Mouse (Mus musculus): ENCODE measurements at regions not wholly inside any gene's neighbourhood (a gene's known extent, or its start where the extent isn't known, plus 50 kb on each side); places are given as distances from the start of the nearest gene placed in this dataset.

- TF ChIP-seq EP300 (IDR thresholded peaks at IDR 0.05; ENCODE audit: insufficient read depth, low read depth, low read length), result no peak
- Histone ChIP-seq H3K9ac (ENCODE audit: low read depth, poor library complexity, severe bottlenecking) (no peak overlapping the region), H3K4me1 (ENCODE audit: control insufficient read depth, insufficient read depth, low read length) (no peaks in the 10 kb centered on the region), H3K9me3 (replicated peaks; ENCODE audit: control insufficient read depth, insufficient read depth, low read length, poor library complexity, severe bottlenecking) (no peaks in the 10 kb centered on the region), H3K36me3 (ENCODE audit: control insufficient read depth, insufficient read depth, low read length, poor library complexity, severe bottlenecking) (no peaks in the 10 kb centered on the region), H3K4me3 (ENCODE audit: low read depth, low read length) (no peak overlapping the region), H3K27ac (ENCODE audit: insufficient read depth, low read length) (no peak overlapping the region), H3K27me3 (ENCODE audit: control insufficient read depth, insufficient read depth, low read length, poor library complexity, severe bottlenecking) (no peaks in the 10 kb centered on the region)
Observed at GRCm38 (mm10) chr6:50037614-50038013, 72.4 kb upstream of the Mpp6 start.

GRCm38 (mm10) chr6:50038369-50038768, 71.7 kb upstream of the Mpp6 start:
- Histone ChIP-seq H3K36me3 (ENCODE audit: control insufficient read depth, insufficient read depth, low read length, poor library complexity, severe bottlenecking) (no peaks in the 10 kb centered on the region), H3K9me3 (replicated peaks; ENCODE audit: control insufficient read depth, insufficient read depth, low read length, poor library complexity, severe bottlenecking) (no peaks in the 10 kb centered on the region), H3K4me3 (ENCODE audit: low read depth, low read length) (no peak overlapping the region), H3K27ac (ENCODE audit: insufficient read depth, low read length) (no peak overlapping the region), H3K9ac (ENCODE audit: low read depth, poor library complexity, severe bottlenecking) (no peak overlapping the region), H3K27me3 (ENCODE audit: control insufficient read depth, insufficient read depth, low read length, poor library complexity, severe bottlenecking) (no peaks in the 10 kb centered on the region), H3K4me1 (ENCODE audit: control insufficient read depth, insufficient read depth, low read length) (no peaks in the 10 kb centered on the region)
- TF ChIP-seq POLR2A (IDR thresholded peaks at IDR 0.05; ENCODE audit: insufficient read depth, low read length), result no peak
- no peak for TF ChIP-seq EP300 (IDR thresholded peaks at IDR 0.05; ENCODE audit: insufficient read depth, low read depth, low read length)
- TF ChIP-seq CTCF (IDR thresholded peaks at IDR 0.05; ENCODE audit: low read depth, low read length), result no peak

GRCm38 (mm10) chr6:50041044-50041443, 69.0 kb upstream of the Mpp6 start:
- no peak overlapping the region for H3K9ac ChIP-seq (ENCODE audit: low read depth, poor library complexity, severe bottlenecking)
- no peaks in the 10 kb centered on the region for H3K4me1 ChIP-seq (ENCODE audit: control insufficient read depth, insufficient read depth, low read length)
- no peaks in the 10 kb centered on the region for H3K36me3 ChIP-seq (ENCODE audit: control insufficient read depth, insufficient read depth, low read length, poor library complexity, severe bottlenecking)
- no peaks in the 10 kb centered on the region for H3K9me3 ChIP-seq (replicated peaks; ENCODE audit: control insufficient read depth, insufficient read depth, low read length, poor library complexity, severe bottlenecking)
- H3K27me3 ChIP-seq (ENCODE audit: control insufficient read depth, insufficient read depth, low read length, poor library complexity, severe bottlenecking), result no peaks in the 10 kb centered on the region; the same call in 1 of the 2 replicates
- TF ChIP-seq EP300 (IDR thresholded peaks at IDR 0.05; ENCODE audit: insufficient read depth, low read depth, low read length), result no peak
- TF ChIP-seq POLR2A (IDR thresholded peaks at IDR 0.05; ENCODE audit: insufficient read depth, low read length), result no peak
- TF ChIP-seq CTCF (IDR thresholded peaks at IDR 0.05; ENCODE audit: low read depth, low read length), result no peak
- no peak overlapping the region for H3K27ac ChIP-seq (ENCODE audit: insufficient read depth, low read length)
- H3K4me3 ChIP-seq (ENCODE audit: low read depth, low read length), result no peak overlapping the region

- no peak overlapping the region for H3K9ac ChIP-seq (ENCODE audit: low read depth, poor library complexity, severe bottlenecking)
- no peak for TF ChIP-seq EP300 (IDR thresholded peaks at IDR 0.05; ENCODE audit: insufficient read depth, low read depth, low read length)
- TF ChIP-seq POLR2A (IDR thresholded peaks at IDR 0.05; ENCODE audit: insufficient read depth, low read length), result no peak
- TF ChIP-seq CTCF (IDR thresholded peaks at IDR 0.05; ENCODE audit: low read depth, low read length), result no peak
- H3K27ac ChIP-seq (ENCODE audit: insufficient read depth, low read length), result no peak overlapping the region
- no peaks in the 10 kb centered on the region for H3K9me3 ChIP-seq (replicated peaks; ENCODE audit: control insufficient read depth, insufficient read depth, low read length, poor library complexity, severe bottlenecking)
- H3K4me1 ChIP-seq (ENCODE audit: control insufficient read depth, insufficient read depth, low read length), result no peaks in the 10 kb centered on the region
- no peaks in the 10 kb centered on the region for H3K36me3 ChIP-seq (ENCODE audit: control insufficient read depth, insufficient read depth, low read length, poor library complexity, severe bottlenecking)
- no peak overlapping the region for H3K4me3 ChIP-seq (ENCODE audit: low read depth, low read length)
- no peaks in the 10 kb centered on the region; the same call in 1 of the 2 replicates for H3K27me3 ChIP-seq (ENCODE audit: control insufficient read depth, insufficient read depth, low read length, poor library complexity, severe bottlenecking)
Observed at GRCm38 (mm10) chr6:50042127-50042526, 67.9 kb upstream of the Mpp6 start.

GRCm38 (mm10) chr6:50044165-50044564, 65.9 kb upstream of the Mpp6 start:
- Histone ChIP-seq H3K9me3 (replicated peaks; ENCODE audit: control insufficient read depth, insufficient read depth, low read length, poor library complexity, severe bottlenecking) (no peaks in the 10 kb centered on the region), H3K9ac (ENCODE audit: low read depth, poor library complexity, severe bottlenecking) (no peak overlapping the region), H3K36me3 (ENCODE audit: control insufficient read depth, insufficient read depth, low read length, poor library complexity, severe bottlenecking) (no peaks in the 10 kb centered on the region), H3K27ac (ENCODE audit: insufficient read depth, low read length) (no peak overlapping the region), H3K27me3 (ENCODE audit: control insufficient read depth, insufficient read depth, low read length, poor library complexity, severe bottlenecking) (no peaks in the 10 kb centered on the region; the same call in 1 of the 2 replicates), H3K4me3 (ENCODE audit: low read depth, low read length) (no peak overlapping the region), H3K4me1 (ENCODE audit: control insufficient read depth, insufficient read depth, low read length) (no peaks in the 10 kb centered on the region)
- TF ChIP-seq CTCF (IDR thresholded peaks at IDR 0.05; ENCODE audit: low read depth, low read length), result no peak
- TF ChIP-seq EP300 (IDR thresholded peaks at IDR 0.05; ENCODE audit: insufficient read depth, low read depth, low read length), result no peak
- TF ChIP-seq POLR2A (IDR thresholded peaks at IDR 0.05; ENCODE audit: insufficient read depth, low read length), result no peak

GRCm38 (mm10) chr6:50046721-50047120, 63.3 kb upstream of the Mpp6 start:
- Histone ChIP-seq H3K27ac (ENCODE audit: insufficient read depth, low read length) (no peak overlapping the region), H3K4me1 (ENCODE audit: control insufficient read depth, insufficient read depth, low read length) (no peaks in the 10 kb centered on the region), H3K9ac (ENCODE audit: low read depth, poor library complexity, severe bottlenecking) (no peak overlapping the region), H3K27me3 (ENCODE audit: control insufficient read depth, insufficient read depth, low read length, poor library complexity, severe bottlenecking) (no peaks in the 10 kb centered on the region; the same call in 1 of the 2 replicates), H3K4me3 (ENCODE audit: low read depth, low read length) (no peak overlapping the region), H3K36me3 (ENCODE audit: control insufficient read depth, insufficient read depth, low read length, poor library complexity, severe bottlenecking) (no peaks in the 10 kb centered on the region), H3K9me3 (replicated peaks; ENCODE audit: control insufficient read depth, insufficient read depth, low read length, poor library complexity, severe bottlenecking) (no peaks in the 10 kb centered on the region)
- TF ChIP-seq EP300 (IDR thresholded peaks at IDR 0.05; ENCODE audit: insufficient read depth, low read depth, low read length) (no peak), POLR2A (IDR thresholded peaks at IDR 0.05; ENCODE audit: insufficient read depth, low read length) (no peak), CTCF (IDR thresholded peaks at IDR 0.05; ENCODE audit: low read depth, low read length) (no peak)

Measured in ES-Bruce4 (cell line).